Mouse (Mus musculus): ENCODE measurements around the gene Igf2bp1.

DNA sequence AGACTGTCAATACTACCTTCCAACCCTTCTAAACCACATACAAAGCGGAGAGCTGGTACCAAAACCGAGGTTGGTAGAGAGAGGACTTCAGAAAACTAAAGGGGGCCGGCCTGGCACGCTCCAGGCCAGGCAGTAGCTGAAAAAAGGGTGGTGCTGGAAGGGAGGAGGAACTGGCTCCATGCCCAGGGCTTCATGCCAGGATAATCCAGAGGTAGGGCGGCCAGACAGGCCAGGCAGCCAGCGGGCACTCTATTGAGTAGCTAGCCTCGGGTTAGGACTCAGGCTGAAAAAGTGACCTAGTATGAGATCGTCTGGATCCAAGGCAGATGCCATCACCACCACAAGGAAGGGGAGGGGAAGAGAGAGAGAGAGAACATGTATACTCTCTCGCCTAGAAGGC lies 17.2 kb downstream of the Igf2bp1 start:
- TF ChIP-seq POLR2A (IDR thresholded peaks at IDR 0.05; ENCODE audit: insufficient read depth, low read length) (no peak), CTCF (IDR thresholded peaks at IDR 0.05; ENCODE audit: low read depth, low read length) (no peak)
